Mouse (Mus musculus) ES-Bruce4 (cell line): ENCODE data around the gene Agtpbp1. TPM values are rescaled to one million over a fixed set of nuclear protein-coding genes. Genes with fewer than 3 reads are reported as not detected.

Experiments
- H3K27ac ChIP-seq: 2 replicates; pipeline ENCODE4 v1.5.1; 2012; ENCODE audit warnings: low read length, inconsistent platforms; ENCODE audit not compliant: insufficient read depth
- H3K27me3 ChIP-seq: 2 replicates; pipeline ENCODE4 v1.6.1; 2012; ENCODE audit warnings: mild to moderate bottlenecking, low read length, inconsistent platforms; ENCODE audit not compliant: control insufficient read depth, poor library complexity, insufficient read depth, severe bottlenecking
- H3K36me3 ChIP-seq: 2 replicates; pipeline ENCODE4 v1.6.1; 2012; ENCODE audit warnings: inconsistent platforms, mild to moderate bottlenecking, low read length, moderate library complexity; ENCODE audit not compliant: control insufficient read depth, poor library complexity, insufficient read depth, severe bottlenecking
- H3K4me1 ChIP-seq: one replicate; pipeline ENCODE4 v1.8.1; 2011; ENCODE audit warnings: low read length; ENCODE audit not compliant: control insufficient read depth, insufficient read depth
- H3K4me3 ChIP-seq: 2 replicates; pipeline ENCODE4 v1.5.1; 2011; ENCODE audit warnings: low read depth, mild to moderate bottlenecking, low read length
- H3K9ac ChIP-seq: 2 replicates; pipeline ENCODE4 v1.6.1; 2012; ENCODE audit warnings: low read depth, mild to moderate bottlenecking, inconsistent platforms; ENCODE audit not compliant: poor library complexity, severe bottlenecking
- H3K9me3 ChIP-seq: replicated peaks from 2 replicates; pipeline ENCODE4 v1.6.1; 2012; ENCODE audit warnings: mild to moderate bottlenecking, low read length, inconsistent platforms; ENCODE audit not compliant: control insufficient read depth, poor library complexity, insufficient read depth, severe bottlenecking
- CTCF ChIP-seq: IDR thresholded peaks from one replicate; pipeline ENCODE4 v1.8.1; 2011; ENCODE audit warnings: low read depth, low read length
- EP300 ChIP-seq: IDR thresholded peaks from 2 replicates; pipeline ENCODE4 v1.6.1; 2011; ENCODE audit warnings: low read depth, low read length; ENCODE audit not compliant: insufficient read depth
- POLR2A ChIP-seq: IDR thresholded peaks from one replicate; pipeline ENCODE4 v1.8.1; 2011; ENCODE audit warnings: low read length; ENCODE audit not compliant: insufficient read depth
- polyA plus RNA-seq: library from polyadenylated mRNA; stranded (reverse); fragments of >200 nt; gene quantifications from 2 replicates; pipeline ENCODE4 v1.2.4, GENCODE M21; 2011; ENCODE audit warnings: low read depth; ENCODE audit not compliant: missing spikeins, insufficient read depth, insufficient read length

Agtpbp1 gene
- polyA plus RNA-seq, 1 experiment, result 27.9 TPM

DNA sequence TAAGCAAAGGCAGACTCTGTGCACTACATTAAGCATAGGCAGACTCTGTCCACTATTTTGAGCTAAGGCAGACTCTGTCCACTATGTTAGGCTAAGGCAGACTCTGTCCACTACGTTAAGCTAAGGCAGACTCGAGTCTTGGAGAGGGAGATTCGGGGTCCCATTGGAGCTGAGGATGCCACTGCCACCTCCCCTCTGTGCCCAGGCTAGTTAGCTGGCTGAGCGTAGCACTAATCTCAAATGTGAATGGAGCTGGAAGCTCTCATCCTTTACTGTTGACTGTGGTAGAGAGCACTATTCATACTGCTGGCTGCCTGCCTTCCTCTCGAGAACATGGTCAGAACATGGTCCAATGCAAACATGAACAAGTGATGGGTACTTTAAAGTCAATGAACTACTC lies 46.4 kb downstream of the Agtpbp1 start:
- Histone ChIP-seq H3K27me3 (no peaks in the 10 kb centered on the region), H3K9ac (no peak overlapping the region), H3K36me3 (no peaks in the 10 kb centered on the region), H3K4me1 (no peaks in the 10 kb centered on the region), H3K9me3 (no peaks in the 10 kb centered on the region), H3K4me3 (no peak overlapping the region), H3K27ac (no peak overlapping the region)
- no peak for TF ChIP-seq CTCF
- TF ChIP-seq EP300, result no peak
- no peak for TF ChIP-seq POLR2A

DNA sequence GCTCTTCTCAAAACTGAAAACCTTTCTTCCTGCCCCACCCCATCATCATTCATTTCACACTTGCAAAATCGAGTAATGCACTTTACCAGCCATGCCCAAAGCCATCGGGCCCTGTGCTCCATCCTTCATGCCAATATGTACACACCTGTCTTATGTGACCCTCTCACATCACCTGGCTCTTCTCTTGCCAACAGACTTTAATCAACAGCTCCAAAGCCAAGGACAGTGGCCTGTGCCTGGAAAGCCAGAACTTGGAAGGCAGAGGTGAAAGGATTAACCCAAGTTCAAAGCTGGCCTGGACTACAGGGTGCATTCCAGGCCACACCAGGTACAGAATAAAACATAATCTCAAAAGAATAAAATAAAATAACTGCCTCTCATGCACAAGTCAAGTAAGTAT lies 48.4 kb downstream of the Agtpbp1 start:
- no peaks in the 10 kb centered on the region for H3K9me3 ChIP-seq
- H3K27ac ChIP-seq, result no peak overlapping the region
- H3K27me3 ChIP-seq, result no peaks in the 10 kb centered on the region
- no peak overlapping the region for H3K9ac ChIP-seq
- H3K4me3 ChIP-seq, result no peak overlapping the region
- no peaks in the 10 kb centered on the region for H3K36me3 ChIP-seq
- H3K4me1 ChIP-seq, result no peaks in the 10 kb centered on the region
- TF ChIP-seq POLR2A, result no peak
- TF ChIP-seq CTCF, result no peak
- TF ChIP-seq EP300, result no peak

DNA sequence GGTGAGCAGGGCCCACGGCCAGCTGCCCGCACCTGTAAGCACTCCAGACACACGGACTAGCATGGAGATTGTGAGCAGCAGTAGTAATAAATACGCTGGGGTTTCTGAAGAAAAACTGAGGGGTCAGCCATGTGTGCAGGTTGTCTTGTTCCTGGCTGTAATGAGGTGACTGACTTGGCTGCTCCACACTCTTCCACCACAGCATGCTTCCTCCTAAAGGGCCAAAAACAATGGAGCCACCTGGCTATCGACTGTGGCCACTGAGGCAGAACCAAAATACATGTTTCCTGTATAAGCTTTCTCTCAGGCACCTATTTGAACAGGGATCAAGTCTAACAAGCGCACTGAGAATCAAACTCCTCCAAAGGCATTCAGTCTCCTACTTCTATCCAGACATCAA lies 49.3 kb downstream of the Agtpbp1 start:
- H3K4me3 ChIP-seq, result no peak overlapping the region
- no peaks in the 10 kb centered on the region for H3K36me3 ChIP-seq
- no peak overlapping the region for H3K27ac ChIP-seq
- no peaks in the 10 kb centered on the region for H3K9me3 ChIP-seq
- H3K9ac ChIP-seq, result no peak overlapping the region
- H3K4me1 ChIP-seq, result no peaks in the 10 kb centered on the region
- no peaks in the 10 kb centered on the region for H3K27me3 ChIP-seq
- no peak for TF ChIP-seq CTCF
- TF ChIP-seq EP300, result no peak
- no peak for TF ChIP-seq POLR2A

DNA sequence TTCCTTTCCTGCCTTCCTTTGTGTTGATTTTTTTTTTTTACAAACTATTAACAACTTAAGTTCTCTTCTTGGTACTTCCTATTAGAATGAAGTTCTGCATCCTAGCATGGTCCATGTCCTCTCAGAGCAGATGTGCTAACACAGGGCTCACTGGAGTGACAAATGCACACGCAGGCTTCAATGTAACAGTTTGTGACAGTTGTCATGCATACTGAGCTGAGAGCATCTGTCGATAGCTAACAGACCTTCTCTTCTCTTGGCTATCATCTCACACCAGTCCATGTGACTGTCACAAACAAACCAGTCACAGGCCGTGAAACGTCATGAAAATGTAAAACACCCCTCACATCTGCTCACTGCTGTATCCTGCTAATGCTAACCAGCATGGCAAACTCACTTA lies 50.7 kb downstream of the Agtpbp1 start:
- no peak for TF ChIP-seq CTCF
- no peak for TF ChIP-seq EP300
- TF ChIP-seq POLR2A, result no peak
- no peak overlapping the region for H3K9ac ChIP-seq
- no peaks in the 10 kb centered on the region for H3K9me3 ChIP-seq
- no peak overlapping the region for H3K4me3 ChIP-seq
- H3K4me1 ChIP-seq, result no peaks in the 10 kb centered on the region
- no peaks in the 10 kb centered on the region for H3K27me3 ChIP-seq
- no peaks in the 10 kb centered on the region for H3K36me3 ChIP-seq
- H3K27ac ChIP-seq, result no peak overlapping the region

DNA sequence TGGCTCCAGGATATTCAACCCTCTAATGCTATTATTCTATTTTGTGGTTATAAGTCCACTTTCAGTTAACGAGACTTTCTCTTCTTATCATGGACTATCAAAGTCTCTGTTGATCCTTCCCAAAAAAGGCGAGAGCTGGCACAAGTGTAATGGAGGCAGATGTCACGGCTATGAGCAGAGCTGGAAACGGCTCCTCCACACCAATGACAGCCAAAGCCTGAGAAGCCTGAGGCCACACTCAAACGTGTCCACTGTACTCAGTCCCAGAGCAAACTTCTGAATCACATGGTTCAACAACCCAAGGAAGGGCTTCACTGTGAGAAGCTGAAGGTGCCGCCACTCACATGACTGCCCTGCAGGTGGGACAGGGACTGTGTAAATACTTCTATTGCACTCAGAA lies 51.7 kb downstream of the Agtpbp1 start:
- H3K27me3 ChIP-seq, result no peaks in the 10 kb centered on the region
- no peak overlapping the region for H3K9ac ChIP-seq
- H3K4me3 ChIP-seq, result no peak overlapping the region
- TF ChIP-seq EP300, result no peak
- no peak for TF ChIP-seq POLR2A
- TF ChIP-seq CTCF, result no peak
- H3K4me1 ChIP-seq, result no peaks in the 10 kb centered on the region
- no peak overlapping the region for H3K27ac ChIP-seq
- H3K9me3 ChIP-seq, result no peaks in the 10 kb centered on the region
- H3K36me3 ChIP-seq, result no peaks in the 10 kb centered on the region

DNA sequence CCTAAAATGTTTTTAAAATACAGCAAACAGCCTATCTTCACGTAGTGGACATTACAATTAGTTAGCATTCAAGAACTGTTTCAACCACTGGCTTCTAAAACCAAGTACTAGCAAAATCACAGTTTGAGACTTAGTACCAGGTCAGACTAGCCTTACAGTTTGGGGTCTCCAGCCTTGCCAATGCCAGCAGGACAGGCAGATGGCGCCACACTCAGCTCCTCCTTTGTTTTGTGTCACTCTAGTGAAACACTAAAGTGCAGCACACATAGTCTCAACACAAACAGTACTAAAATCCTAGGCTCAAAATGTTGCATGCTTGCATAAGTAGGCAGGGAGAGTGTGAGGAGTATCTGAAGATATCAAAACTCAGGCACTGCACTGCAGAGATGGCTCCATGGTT lies 53.8 kb downstream of the Agtpbp1 start:
- no peaks in the 10 kb centered on the region for H3K9me3 ChIP-seq
- H3K27ac ChIP-seq, result no peak overlapping the region
- TF ChIP-seq EP300 (no peak), CTCF (peak; percentile 73), POLR2A (no peak)
- no peaks in the 10 kb centered on the region for H3K27me3 ChIP-seq
- H3K36me3 ChIP-seq, result no peaks in the 10 kb centered on the region
- H3K4me1 ChIP-seq, result no peaks in the 10 kb centered on the region
- H3K9ac ChIP-seq, result no peak overlapping the region
- H3K4me3 ChIP-seq, result no peak overlapping the region

DNA sequence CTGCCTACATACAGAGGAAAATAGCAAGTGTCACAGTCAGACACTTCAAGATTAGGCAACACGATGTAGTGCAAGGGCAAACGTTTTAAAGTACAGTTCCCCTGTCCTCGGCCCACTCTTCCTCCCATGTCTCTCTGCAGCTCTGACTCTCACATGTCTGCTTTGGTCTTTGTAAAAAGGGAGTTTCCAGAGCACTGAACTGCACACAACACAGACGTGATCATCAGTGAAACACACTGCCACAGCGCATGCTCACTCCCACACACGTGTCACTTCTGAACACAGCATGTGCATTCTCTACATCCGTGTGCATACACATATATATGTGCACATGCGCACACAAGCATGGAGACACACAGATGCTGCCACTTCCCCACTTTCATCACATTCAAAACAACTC lies 54.5 kb downstream of the Agtpbp1 start:
- H3K9ac ChIP-seq, result no peak overlapping the region
- H3K9me3 ChIP-seq, result no peaks in the 10 kb centered on the region
- H3K4me3 ChIP-seq, result no peak overlapping the region
- TF ChIP-seq EP300 (no peak), CTCF (no peak)
- no peaks in the 10 kb centered on the region for H3K36me3 ChIP-seq
- no peaks in the 10 kb centered on the region for H3K27me3 ChIP-seq
- H3K27ac ChIP-seq, result no peak overlapping the region
- no peaks in the 10 kb centered on the region for H3K4me1 ChIP-seq
